Mouse (Mus musculus) c-Kit-positive CD71-positive TER-119-negative erythroid progenitor cells, embryonic 14.5 days (primary cell): ENCODE results near the gene Nfkbie.

Experiments used
- DNase-seq: peaks from one replicate; pipeline ENCODE4 v3.0.0-alpha.2; 2013; ENCODE audit warnings: low read depth

Nfkbie gene

GRCm38 (mm10) chr17:45555452-45556106 lies at the start of gene Nfkbie:
Gene Nfkbie (plus strand): TSS chr17:45555703.
- peak; percentile 89 for DNase-seq

DNA sequence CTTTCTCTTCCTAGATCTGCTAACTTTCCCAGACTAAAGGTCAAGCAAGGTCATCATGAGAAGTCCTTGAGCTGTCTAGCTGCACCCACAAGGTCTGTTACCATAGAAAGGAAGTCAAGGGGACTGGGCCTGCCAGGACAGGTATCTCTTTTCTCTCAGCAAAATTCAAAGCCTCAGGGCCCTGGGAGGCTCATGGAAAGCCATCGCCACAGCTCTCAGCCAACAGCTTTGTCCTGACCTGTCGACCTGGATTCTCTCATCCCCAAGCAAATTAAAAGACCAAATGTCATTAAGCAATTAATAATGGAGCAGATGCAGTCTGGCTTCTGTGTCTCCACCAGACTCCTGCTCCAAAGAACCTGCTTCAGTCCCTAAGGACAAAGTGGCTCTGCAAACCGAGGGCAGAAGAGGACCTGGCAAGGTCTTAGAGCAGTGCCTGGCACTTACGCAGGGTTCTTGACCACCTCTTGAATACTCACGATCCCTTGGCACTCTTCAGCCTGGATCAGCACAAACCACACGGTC lies 49.5 kb upstream of the Nfkbie start:
- no peak for DNase-seq

DNA sequence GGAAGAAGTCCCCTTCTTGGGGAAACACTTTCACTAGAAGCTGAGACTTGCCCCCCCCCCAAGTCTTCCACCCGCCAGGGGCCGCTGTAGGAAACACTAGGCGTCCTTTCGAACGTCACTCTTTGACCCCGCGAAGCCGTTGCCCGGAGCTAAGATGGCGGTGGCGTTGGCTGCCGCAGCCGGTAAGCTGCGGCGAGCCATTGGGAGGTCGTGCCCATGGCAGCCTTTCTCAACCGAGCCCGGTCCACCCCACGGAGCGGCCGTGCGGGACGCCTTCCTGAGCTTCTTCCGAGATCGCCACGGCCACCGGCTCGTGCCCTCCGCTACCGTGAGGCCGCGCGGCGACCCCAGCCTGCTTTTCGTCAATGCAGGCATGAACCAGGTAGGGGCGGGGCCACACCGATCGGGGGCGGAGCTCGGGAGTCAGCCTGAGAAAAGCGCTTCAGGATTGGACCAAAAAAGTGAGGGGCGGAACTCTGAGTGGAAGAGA lies 48.8 kb upstream of the Nfkbie start, which contains the start of gene Aars2:
Gene Aars2, plus strand, starts transcription at position 142 of the 490 bp plus-strand sequence.
- DNase-seq: peak; percentile 93

GRCm38 (mm10) chr17:45510871-45511270 lies 44.6 kb upstream of the Nfkbie start:
- DNase-seq: no peak

- no peak for DNase-seq
Measured at GRCm38 (mm10) chr17:45511757-45512156, 43.7 kb upstream of the Nfkbie start.

GRCm38 (mm10) chr17:45515204-45515726 lies 40.2 kb upstream of the Nfkbie start:
- no peak for DNase-seq

DNA sequence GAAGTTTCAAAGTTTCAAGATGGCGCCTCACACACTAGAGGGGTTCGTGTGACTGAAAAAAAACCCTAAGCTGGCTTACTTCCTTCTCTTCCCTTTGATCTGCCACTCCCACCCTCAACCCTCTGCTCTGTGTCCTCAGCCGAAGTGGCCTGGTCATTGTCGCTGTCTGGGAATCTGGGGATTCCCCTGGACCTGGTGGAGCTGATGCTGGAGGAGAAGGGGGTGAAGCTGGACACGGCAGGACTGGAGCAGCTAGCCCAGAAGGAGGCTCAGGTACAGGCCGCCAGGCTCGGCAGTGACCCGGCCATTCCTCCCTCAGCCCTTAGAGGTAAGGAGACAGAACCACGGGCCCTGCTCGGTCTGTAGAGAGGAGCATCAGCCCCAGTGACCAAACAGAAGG lies 39.7 kb upstream of the Nfkbie start:
- no peak for DNase-seq

DNA sequence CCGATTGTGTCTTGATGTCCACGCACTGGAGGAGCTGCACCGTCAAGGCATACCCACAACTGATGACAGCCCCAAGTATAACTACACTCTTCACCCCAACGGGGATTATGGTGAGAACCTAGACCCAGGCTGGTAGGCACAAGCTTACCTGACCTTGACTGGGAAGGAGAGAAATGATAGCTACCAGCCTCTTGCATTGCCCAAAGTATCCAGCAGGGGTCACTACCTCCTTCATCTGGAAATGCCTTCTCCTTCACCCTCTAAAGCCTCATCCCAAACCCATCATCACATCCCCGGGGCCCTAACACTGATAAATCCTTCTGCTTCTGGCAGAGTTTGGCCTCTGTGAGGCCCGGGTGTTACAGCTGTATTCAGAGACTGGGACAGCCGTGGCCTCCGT lies 39.0 kb upstream of the Nfkbie start:
- peak; percentile 64 for DNase-seq

DNA sequence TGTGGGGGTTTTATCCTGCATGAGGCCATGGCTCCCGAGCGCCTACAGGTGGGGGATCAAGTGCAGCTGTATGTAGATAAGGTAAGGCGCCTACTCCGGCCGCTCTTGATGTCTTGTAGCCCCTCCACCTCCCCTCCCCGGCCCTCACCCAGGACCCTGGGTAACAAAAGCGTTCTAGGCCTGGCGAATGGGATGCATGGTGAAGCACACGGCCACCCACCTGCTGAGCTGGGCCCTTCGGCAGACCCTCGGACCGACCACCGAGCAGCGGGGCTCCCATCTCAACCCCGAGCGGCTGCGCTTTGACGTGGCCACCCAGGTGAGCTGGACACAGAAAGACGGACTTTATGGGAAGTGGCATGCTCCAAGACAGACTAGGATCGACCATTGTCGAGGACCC lies 38.4 kb upstream of the Nfkbie start:
- DNase-seq: no peak

DNA sequence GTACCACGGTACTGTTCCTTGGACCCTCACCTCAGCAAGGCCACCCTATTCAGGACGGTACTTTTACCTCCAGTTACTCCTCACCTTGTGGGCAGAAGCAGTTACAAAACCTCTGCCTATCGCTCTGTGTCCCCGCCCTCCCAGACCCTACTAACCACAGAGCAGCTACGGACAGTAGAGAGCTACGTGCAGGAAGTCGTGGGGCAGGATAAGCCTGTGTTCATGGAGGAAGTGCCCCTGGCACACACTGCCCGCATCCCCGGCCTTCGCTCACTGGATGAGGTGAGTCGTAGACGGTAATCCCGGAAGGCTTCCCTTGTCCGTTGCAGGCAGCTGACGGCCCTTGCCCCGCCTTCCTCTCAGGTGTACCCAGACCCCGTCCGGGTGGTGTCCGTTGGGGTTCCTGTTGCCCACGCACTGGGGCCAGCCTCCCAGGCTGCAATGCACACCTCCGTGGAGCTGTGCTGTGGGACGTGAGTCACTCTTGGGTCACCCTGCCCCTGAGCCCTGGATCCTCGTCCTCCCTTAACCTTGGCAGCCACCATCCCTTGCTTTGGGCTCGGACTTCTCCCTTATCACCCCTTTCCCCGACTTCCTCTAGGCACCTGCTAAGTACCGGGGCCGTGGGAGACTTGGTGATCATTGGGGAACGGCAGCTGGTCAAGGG lies 37.8 kb upstream of the Nfkbie start:
- no peak for DNase-seq

GRCm38 (mm10) chr17:45518766-45519475 lies 36.6 kb upstream of the Nfkbie start:
- no peak for DNase-seq

GRCm38 (mm10) chr17:45520136-45520535 lies 35.4 kb upstream of the Nfkbie start:
- DNase-seq: no peak

- no peak for DNase-seq
Measured at GRCm38 (mm10) chr17:45523263-45523662, 32.2 kb upstream of the Nfkbie start, which contains the start of gene Tcte1. Gene Tcte1 (plus strand): TSS chr17:45523434.

- no peak for DNase-seq
Measured at GRCm38 (mm10) chr17:45524961-45525360, 30.5 kb upstream of the Nfkbie start.

GRCm38 (mm10) chr17:45526571-45526970 lies 28.9 kb upstream of the Nfkbie start:
- DNase-seq: no peak

DNA sequence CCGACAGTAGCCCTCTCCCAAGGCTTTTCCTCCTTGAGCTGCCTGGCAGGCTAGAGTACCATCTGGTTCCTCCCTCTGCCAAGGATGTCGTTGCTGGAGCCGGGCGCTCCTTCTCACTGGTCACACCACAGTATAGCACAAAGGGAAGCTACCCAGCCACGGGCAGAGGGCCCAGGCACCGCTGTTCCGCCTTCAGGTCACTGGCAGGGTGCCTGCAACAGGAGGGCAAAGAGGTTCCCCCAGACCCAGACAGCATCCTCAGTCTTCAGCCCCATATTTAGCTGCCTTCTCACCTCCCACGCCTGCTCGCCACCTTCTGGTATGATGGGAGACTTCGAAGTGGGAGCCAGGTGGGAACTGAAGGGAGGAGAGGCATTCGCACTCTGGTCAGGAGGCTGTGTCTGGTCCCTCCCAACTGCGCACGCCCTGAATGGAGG lies 25.1 kb upstream of the Nfkbie start:
- DNase-seq: no peak

GRCm38 (mm10) chr17:45532896-45533295 lies 22.6 kb upstream of the Nfkbie start:
- DNase-seq: no peak

DNA sequence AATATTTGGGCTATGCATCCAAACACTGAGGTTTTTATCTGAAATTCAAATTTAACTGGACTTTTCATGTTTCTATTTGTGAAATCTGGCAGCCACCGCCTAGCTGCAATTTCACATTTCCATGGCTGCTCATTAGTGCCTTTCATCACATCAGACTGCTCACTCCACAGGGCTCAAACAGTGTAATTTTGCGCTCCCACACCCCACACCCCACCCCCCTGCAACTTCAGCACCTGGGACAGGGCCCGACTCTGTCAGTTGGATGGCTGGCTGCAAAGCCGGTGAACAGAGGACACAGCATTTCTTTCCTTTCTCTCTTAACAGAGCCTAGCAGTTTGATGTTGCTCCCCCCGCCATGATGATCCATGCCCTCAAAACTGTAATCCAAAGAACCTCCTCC lies 19.2 kb upstream of the Nfkbie start:
- no peak for DNase-seq

- no peak for DNase-seq
Measured at GRCm38 (mm10) chr17:45538394-45538793, 17.1 kb upstream of the Nfkbie start.

DNA sequence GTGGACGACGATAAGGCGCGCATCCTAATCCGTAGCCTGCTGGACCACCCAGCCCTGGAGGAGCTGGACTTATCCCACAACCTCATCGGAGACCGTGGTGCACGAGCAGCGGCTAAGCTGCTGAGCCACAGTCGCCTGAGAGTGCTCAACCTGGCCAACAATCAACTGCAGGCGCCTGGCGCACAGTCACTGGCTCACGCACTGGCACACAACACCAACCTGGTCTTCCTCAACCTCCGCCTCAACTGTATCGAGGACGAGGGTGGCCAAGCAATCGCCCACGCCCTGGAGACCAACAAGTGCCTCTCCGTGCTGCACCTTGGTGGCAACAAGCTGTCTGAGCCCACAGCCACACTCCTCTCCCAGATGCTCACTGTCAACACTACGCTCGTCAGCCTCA lies 15.8 kb upstream of the Nfkbie start:
- DNase-seq: no peak

GRCm38 (mm10) chr17:45542129-45542528 lies 13.4 kb upstream of the Nfkbie start:
- no peak for DNase-seq

- DNase-seq: no peak
Measured at GRCm38 (mm10) chr17:45542705-45543104, 12.8 kb upstream of the Nfkbie start.
